Mouse (Mus musculus) hindbrain, embryonic 16.5 days (tissue): ENCODE results near the gene Sass6. TPM values are rescaled to one million over a fixed set of nuclear protein-coding genes. Genes with fewer than 3 reads are reported as not detected.

ENCODE experiments used
- polyA plus RNA-seq: library from polyadenylated mRNA; unstranded; fragments of >200 nt; fragmentation: Nextera tagmentation; extraction: Ambion mirVana; gene quantifications from 2 replicates; pipeline ENCODE4 v1.2.1, GENCODE M21; 2015

Gene Sass6
- polyA plus RNA-seq, 1 experiment from 2014 or later: 11.5 TPM

Other genes starting within 250 kb of the Sass6 start
- gene Cdc14a, start 170.9 kb upstream of the Sass6 start, polyA plus RNA-seq: 2.9 and 4.3 TPM in 2 replicates
- gene Rtca, start 86.8 kb upstream of the Sass6 start, polyA plus RNA-seq: 113 and 121 TPM in 2 replicates
- 12.5 and 15.1 TPM in 2 replicates for gene Dbt, start 81.9 kb upstream of the Sass6 start, polyA plus RNA-seq
- 0.13 and 0.45 TPM in 2 replicates for gene Lrrc39, start 32.0 kb upstream of the Sass6 start, polyA plus RNA-seq
- 22.5 and 25.2 TPM in 2 replicates for gene Trmt13, start 19.6 kb downstream of the Sass6 start, polyA plus RNA-seq
- gene Mfsd14a, start 67.7 kb downstream of the Sass6 start, polyA plus RNA-seq: 64.6 and 68.2 TPM in 2 replicates
- not detected in 2 replicates for gene Gm43191, start 86.3 kb downstream of the Sass6 start, polyA plus RNA-seq
- gene Slc35a3, start 117.8 kb downstream of the Sass6 start, polyA plus RNA-seq: 7.3 and 8.1 TPM in 2 replicates
- 13.8 and 16.9 TPM in 2 replicates for gene Agl, start 213.2 kb downstream of the Sass6 start, polyA plus RNA-seq